Mouse (Mus musculus): ENCODE measurements around the gene Hspb8.

- TF ChIP-seq CTCF (IDR thresholded peaks at IDR 0.05; ENCODE audit: extremely low read depth, insufficient read length, insufficient replicate concordance, low read depth, low read length) (no peak), POLR2A (IDR thresholded peaks at IDR 0.05; ENCODE audit: low read depth, low read length) (no peak)
These were observed 23.1 kb upstream of the Hspb8 start for GRCm38 (mm10) chr5:116445634-116446367.

Data from small intestine, adult 2 months (tissue).